Mouse (Mus musculus) limb, embryonic 13.5 days (tissue): ENCODE measurements at regions not wholly inside any gene's neighbourhood (a gene's known extent, or its start where the extent isn't known, plus 50 kb on each side); places are given as distances from the start of the nearest gene placed in this dataset.
A peak's percentile ranks its signal among the peaks of the same experiment; 100 is the strongest.

ENCODE experiments used
- ATAC-seq: fragments of 200-750 bp; cut with Nextera tagmentation; 2 replicates; pipeline ENCODE4 v1.8.0; 2017; ENCODE audit warnings: low read depth, moderate number of reproducible peaks, moderate TSS enrichment; ENCODE audit not compliant: low FRiP score
- H3K27ac ChIP-seq: fragments of 300-500 bp; sonication (generic); 2 replicates; pipeline ENCODE4 v1.5.1; 2015; ENCODE audit warnings: inconsistent platforms, mild to moderate bottlenecking, moderate library complexity
- H3K27me3 ChIP-seq: fragments of 300-500 bp; sonication (generic); 2 replicates; pipeline ENCODE4 v1.6.1; 2015; ENCODE audit warnings: mild to moderate bottlenecking, inconsistent platforms
- H3K36me3 ChIP-seq: fragments of 300-500 bp; sonication (generic); 2 replicates; pipeline ENCODE4 v1.6.1; 2015; ENCODE audit warnings: inconsistent platforms, mild to moderate bottlenecking, moderate library complexity
- H3K4me1 ChIP-seq: fragments of 300-500 bp; sonication (generic); 2 replicates; pipeline ENCODE4 v1.6.1; 2015; ENCODE audit warnings: inconsistent platforms
- H3K4me2 ChIP-seq: fragments of 300-500 bp; sonication (generic); replicated peaks from 2 replicates; pipeline ENCODE4 v1.6.1; 2015; ENCODE audit warnings: inconsistent platforms, mild to moderate bottlenecking, moderate library complexity
- H3K4me3 ChIP-seq: fragments of 300-500 bp; sonication (generic); 2 replicates; pipeline ENCODE4 v1.5.1; 2015; ENCODE audit warnings: moderate library complexity, mild to moderate bottlenecking, inconsistent platforms
- H3K9ac ChIP-seq: fragments of 300-500 bp; sonication (generic); 2 replicates; pipeline ENCODE4 v1.6.1; 2015; ENCODE audit warnings: mild to moderate bottlenecking, inconsistent platforms
- H3K9me3 ChIP-seq: fragments of 300-500 bp; sonication (generic); 2 replicates; pipeline ENCODE4 v1.6.1; 2016; ENCODE audit warnings: inconsistent platforms
- WGBS: fragments of 180-500 bp; shearing (Covaris S2); methylation state at CpG from one replicate; pipeline ENCODE4 v1.1.7; 2015; 5-methylcytosine and 5-hydroxymethylcytosine counted together

DNA sequence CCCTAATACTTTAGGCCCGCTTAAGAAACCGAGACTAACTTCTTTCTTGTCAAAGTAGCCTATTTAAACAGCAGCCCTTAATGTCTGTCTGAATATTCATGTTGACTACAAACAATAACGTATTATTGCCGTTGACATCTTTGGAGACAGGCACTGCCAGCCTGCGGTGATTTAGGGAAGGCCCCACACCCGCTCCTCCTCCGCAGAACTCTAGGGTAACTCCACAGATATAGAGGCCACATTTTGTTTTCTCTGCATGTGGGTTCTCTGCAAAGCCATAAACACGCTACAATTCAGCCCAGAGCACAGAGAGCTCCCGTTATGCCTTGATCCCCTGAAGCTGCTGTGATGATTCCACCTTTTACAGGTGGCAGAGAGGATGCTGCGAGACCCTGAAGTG lies 366.8 kb upstream of the Mki67 start:
- Histone ChIP-seq H3K9ac (no peak overlapping the region), H3K36me3 (no peaks in the 10 kb centered on the region), H3K27ac (0 out of 2 replicates have a peak overlapping the region, but pooled peaks have one; percentile 0)

DNA sequence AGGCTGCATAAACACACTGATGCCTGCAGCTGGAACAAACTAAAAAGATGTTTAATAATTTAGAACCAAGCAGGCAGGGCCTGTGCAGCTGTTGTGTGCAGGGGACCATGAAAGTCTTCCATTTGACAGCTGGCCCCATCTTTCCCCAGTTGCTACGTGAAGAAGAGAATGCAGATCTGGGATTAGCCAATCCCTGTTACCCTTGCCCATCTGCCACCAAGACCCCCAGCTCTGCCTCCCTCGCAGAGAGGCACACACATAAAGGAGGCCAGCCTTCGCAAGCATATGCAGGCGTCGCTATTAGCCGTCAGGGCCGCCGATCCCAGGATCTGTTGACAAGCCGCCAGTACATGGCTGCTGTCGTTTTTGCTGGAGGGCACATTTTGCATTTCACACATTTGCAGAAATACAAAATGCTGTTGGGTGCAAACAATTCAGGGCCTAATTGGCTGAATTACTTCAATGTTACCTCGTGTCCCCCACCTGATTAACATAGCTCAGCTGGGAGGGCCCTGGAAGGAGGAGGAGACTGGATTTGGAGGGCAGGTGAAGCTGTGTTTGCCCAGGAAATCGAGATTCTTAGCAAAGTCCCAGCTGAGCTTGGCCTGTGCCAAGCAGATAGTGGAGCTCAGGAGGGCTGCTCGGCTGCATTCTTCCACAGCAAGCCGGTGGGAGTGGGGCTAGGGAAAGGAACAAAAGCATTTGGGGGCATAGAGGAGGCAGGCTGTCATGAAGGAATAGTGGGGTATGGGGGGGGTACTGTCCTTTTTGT lies 367.6 kb upstream of the Mki67 start:
- Histone ChIP-seq H3K9me3 (no peaks in the 10 kb centered on the region), H3K27ac (0 out of 2 replicates have a peak overlapping the region, but pooled peaks have one; percentile 0), H3K9ac (no peak overlapping the region), H3K4me3 (no peak overlapping the region), H3K4me1 (peaks cover 59% of the 10 kb centered on the region), H3K36me3 (no peaks in the 10 kb centered on the region), H3K27me3 (peaks cover 56% of the 10 kb centered on the region), H3K4me2 (no peak overlapping the region)
- 0 out of 2 replicates have a peak, but pooled peaks have one; percentile 33 for ATAC-seq
- WGBS: 32% methylated on average over 14 of the region's 14 CpGs

More for the DNA sequence above, 366.8 kb upstream of the Mki67 start:
- 71% methylated on average over 10 of the region's 10 CpGs for WGBS
- Histone ChIP-seq H3K9me3 (no peaks in the 10 kb centered on the region), H3K4me3 (no peak overlapping the region), H3K4me1 (peaks cover 51% of the 10 kb centered on the region), H3K27me3 (peaks cover 56% of the 10 kb centered on the region), H3K4me2 (no peak overlapping the region)
- no peak for ATAC-seq

DNA sequence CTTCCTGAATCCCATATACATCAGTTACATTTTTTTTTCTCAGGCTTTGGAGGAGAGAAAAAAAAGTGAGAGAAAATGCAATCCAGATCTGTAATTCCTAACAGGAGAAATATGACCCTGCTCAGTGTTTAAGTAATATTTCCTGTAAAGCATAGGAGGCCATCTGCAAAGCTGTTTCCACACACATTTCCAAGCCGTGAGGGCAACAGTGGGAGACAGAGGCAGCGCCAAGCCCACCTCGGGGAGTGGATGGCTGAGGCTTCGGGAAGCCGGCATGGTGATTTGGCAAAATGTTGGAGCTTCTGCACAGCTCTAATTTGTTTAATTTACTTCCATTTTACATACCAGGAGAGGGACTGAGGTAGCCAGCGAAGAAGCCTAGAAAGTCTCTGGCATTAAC lies 372.6 kb upstream of the Mki67 start:
- H3K4me3 ChIP-seq: no peak overlapping the region
- 0 out of 2 replicates have a peak overlapping the region, but pooled peaks have one; percentile 9 for H3K9ac ChIP-seq
- peaks cover 50% of the 10 kb centered on the region for H3K4me1 ChIP-seq
- H3K27ac ChIP-seq: peak overlapping the region; percentile 69; the same call in 1 of the 2 replicates
- WGBS: 35% methylated on average over 6 of the region's 6 CpGs
- peak overlapping the region; percentile 27 for H3K4me2 ChIP-seq
- peaks cover 33% of the 10 kb centered on the region for H3K27me3 ChIP-seq
- H3K9me3 ChIP-seq: no peaks in the 10 kb centered on the region
- peak; percentile 44; the same call in 1 of the 2 replicates for ATAC-seq
- H3K36me3 ChIP-seq: no peaks in the 10 kb centered on the region

DNA sequence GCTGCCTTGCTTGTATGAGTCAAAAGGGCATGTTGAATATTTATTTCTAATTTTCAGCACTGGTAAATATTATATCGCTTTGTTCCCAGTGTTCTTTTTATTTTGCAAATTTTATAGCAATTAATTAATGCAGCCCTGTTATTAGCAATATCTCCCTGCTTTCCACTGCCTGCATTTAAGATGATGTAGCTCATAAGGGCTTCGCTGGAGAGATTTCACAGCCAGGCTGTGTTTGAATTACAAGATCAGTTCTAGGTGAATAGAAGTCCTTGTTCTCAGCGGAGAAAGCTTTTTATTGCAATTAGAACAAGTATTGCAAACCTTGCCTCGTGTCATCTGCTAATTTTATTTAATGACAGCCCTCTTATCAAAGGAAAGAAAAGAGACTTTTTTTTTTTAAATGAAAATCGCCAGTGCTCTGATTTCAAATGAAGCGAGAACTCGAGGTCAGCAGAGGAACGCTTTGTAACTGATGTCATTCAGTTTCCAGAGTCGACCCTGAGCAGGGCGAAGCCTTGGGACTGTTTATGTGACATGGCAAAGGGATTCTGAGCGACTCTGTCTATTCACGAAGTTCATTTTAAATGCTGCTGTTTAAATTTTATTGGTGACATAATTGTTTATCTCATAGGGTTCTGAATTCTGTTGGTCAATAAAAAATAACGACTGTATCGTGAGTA lies 378.7 kb upstream of the Mki67 start:
- no peaks in the 10 kb centered on the region for H3K36me3 ChIP-seq
- no peak overlapping the region for H3K27ac ChIP-seq
- H3K4me3 ChIP-seq: no peak overlapping the region
- 45% methylated on average over 14 of the region's 14 CpGs for WGBS
- H3K9ac ChIP-seq: no peak overlapping the region
- H3K4me1 ChIP-seq: peaks cover 35% of the 10 kb centered on the region
- no peak for ATAC-seq
- peaks cover 17% of the 10 kb centered on the region for H3K27me3 ChIP-seq
- H3K9me3 ChIP-seq: no peaks in the 10 kb centered on the region
- H3K4me2 ChIP-seq: 0 out of 2 replicates have a peak overlapping the region, but pooled peaks have one; percentile 7

DNA sequence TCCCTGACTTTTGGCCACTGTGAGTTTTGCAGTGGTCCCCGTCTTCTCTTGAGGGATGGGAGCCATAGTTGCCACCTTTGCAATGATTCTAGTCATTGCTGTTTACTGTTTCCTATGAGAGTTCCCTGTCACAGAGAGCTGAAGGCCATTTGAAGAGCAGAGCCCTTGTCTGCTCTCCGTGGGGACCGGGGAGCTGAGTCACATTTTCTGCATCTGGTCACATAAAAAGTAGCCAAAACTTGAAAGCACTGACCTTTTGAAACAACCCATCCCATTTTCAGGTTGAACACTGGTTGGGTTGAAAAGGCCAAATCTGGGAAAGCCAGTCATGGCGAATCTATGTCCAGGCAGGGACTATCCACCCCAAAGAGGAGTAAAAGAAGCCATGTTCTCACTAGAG lies 387.9 kb upstream of the Mki67 start:
- Histone ChIP-seq H3K4me1 (no peaks in the 10 kb centered on the region), H3K4me2 (no peak overlapping the region), H3K27ac (no peak overlapping the region), H3K4me3 (no peak overlapping the region), H3K27me3 (no peaks in the 10 kb centered on the region), H3K36me3 (no peaks in the 10 kb centered on the region), H3K9me3 (no peaks in the 10 kb centered on the region), H3K9ac (no peak overlapping the region)
- 87% methylated on average over 4 of the region's 4 CpGs for WGBS
- no peak for ATAC-seq

DNA sequence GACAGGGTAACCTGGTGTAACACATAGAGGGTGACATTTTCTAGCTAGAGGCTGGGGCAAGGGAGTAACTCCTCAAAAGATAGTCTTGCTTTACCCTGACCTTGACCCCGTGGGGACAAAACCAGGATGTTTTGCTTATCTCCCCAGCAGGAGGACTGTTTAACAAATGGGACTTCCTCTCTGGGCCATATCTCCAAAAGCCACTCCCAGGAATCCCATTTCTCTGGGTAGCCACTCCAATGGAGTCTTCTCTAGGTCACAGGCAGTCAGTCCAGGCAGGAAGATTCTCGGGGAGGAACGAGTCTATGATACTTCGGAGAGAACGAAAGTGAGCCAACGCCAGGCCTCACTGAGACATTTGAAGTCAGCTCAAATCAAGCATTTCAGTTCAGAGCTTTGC lies 396.0 kb upstream of the Mki67 start:
- H3K27me3 ChIP-seq: no peaks in the 10 kb centered on the region
- WGBS: 57% methylated on average over 6 of the region's 6 CpGs
- H3K9ac ChIP-seq: no peak overlapping the region
- no peak overlapping the region for H3K4me2 ChIP-seq
- no peak overlapping the region for H3K27ac ChIP-seq
- H3K9me3 ChIP-seq: no peaks in the 10 kb centered on the region
- no peaks in the 10 kb centered on the region for H3K4me1 ChIP-seq
- H3K36me3 ChIP-seq: no peaks in the 10 kb centered on the region
- H3K4me3 ChIP-seq: no peak overlapping the region
- ATAC-seq: no peak

DNA sequence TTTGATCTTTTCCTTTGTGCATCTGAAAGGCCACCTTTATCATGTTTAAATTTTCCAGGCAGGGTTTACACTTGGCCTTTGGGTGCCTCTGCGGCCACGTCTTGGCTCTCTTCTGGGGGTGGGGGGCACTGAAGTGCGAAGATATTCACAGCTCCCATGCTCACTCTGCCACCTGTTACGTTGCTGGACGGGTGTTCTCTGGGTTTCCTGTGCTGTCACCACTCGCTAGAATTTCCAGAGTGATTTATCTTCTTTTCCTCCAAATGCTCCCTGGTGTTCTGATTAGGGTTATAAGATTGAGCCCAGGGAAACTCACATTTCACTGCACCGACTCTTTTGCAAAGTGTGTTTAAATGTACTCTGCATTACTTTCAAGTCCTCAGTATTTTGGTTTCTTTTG lies 404.8 kb upstream of the Mki67 start:
- no peak overlapping the region for H3K9ac ChIP-seq
- ATAC-seq: no peak
- no peaks in the 10 kb centered on the region for H3K36me3 ChIP-seq
- no peak overlapping the region for H3K27ac ChIP-seq
- peaks cover 14% of the 10 kb centered on the region for H3K4me1 ChIP-seq
- H3K27me3 ChIP-seq: peaks cover 12% of the 10 kb centered on the region; the same call in 1 of the 2 replicates
- H3K9me3 ChIP-seq: no peaks in the 10 kb centered on the region
- 10% methylated on average over 7 of the region's 7 CpGs for WGBS
- H3K4me3 ChIP-seq: no peak overlapping the region
- no peak overlapping the region for H3K4me2 ChIP-seq

DNA sequence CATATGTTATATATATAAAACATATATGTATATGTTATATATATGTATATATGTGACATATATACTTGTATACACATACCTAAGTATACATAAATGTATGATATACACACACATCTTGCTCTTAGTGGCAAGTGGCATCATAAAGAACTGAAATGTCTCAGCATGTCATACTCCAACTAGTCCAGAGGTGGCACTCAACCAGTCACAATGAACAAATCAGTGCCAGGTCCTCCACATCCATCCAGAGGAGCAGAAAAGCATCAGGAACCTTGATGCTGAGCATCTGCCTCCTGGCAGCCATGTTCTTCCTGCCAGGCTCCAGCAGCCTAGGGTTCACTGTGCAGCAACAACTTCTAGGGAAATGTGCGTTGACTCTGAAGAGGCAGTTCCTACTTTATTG lies 405.2 kb upstream of the Mki67 start:
- no peak overlapping the region for H3K4me2 ChIP-seq
- peaks cover 14% of the 10 kb centered on the region for H3K4me1 ChIP-seq
- H3K9me3 ChIP-seq: no peaks in the 10 kb centered on the region
- no peak overlapping the region for H3K4me3 ChIP-seq
- H3K36me3 ChIP-seq: no peaks in the 10 kb centered on the region
- no peak overlapping the region for H3K9ac ChIP-seq
- peaks cover 12% of the 10 kb centered on the region; the same call in 1 of the 2 replicates for H3K27me3 ChIP-seq
- ATAC-seq: no peak
- 79% methylated on average over 1 of the region's 1 CpGs for WGBS
- H3K27ac ChIP-seq: no peak overlapping the region

DNA sequence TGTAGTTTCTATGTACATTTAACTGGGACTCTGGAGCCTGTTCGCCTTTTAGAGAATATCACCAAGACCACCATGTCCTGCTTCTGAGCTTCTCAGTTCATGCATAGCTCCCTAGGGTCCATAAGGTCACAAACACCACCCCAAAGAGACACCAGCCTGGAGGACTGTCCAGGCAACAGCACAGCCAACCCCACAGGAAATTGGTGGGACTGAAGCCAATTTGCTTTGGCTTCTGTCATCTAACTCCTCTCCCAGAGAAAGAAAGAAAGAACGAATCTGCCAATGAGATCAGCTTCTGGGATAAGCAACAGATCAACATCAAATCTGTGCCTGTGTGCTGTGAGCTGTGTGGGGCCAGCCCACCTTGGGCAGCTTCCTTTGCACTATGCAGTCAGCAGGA lies 408.6 kb upstream of the Mki67 start:
- Histone ChIP-seq H3K4me2 (no peak overlapping the region), H3K27me3 (peaks cover 12% of the 10 kb centered on the region; the same call in 1 of the 2 replicates), H3K9me3 (no peaks in the 10 kb centered on the region), H3K36me3 (no peaks in the 10 kb centered on the region), H3K27ac (no peak overlapping the region), H3K9ac (no peak overlapping the region), H3K4me3 (no peak overlapping the region), H3K4me1 (peaks cover 23% of the 10 kb centered on the region)
- WGBS: 63% methylated on average over 2 of the region's 2 CpGs
- no peak for ATAC-seq

DNA sequence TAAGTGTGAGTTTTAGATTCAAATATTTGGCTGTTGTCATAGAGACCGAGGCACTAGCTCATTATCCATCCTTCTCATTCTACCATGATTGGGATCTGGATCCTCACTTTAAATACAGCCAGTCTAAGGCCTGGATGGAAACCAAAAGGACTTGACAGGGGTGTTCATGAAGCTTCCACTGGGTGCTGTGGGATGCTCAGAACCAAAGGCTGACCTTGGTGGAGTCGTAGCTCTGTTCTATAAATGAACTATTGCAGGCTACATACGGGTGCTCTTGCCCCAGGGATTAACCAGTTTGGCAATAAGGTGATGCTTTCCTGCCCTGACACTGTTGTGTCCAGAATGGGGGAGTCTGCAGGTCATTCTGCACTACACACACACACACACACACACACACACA lies 410.2 kb upstream of the Mki67 start:
- no peak for ATAC-seq
- Histone ChIP-seq H3K4me2 (no peak overlapping the region), H3K9me3 (no peaks in the 10 kb centered on the region), H3K27me3 (peaks cover 12% of the 10 kb centered on the region; the same call in 1 of the 2 replicates), H3K4me3 (no peak overlapping the region), H3K36me3 (no peaks in the 10 kb centered on the region), H3K4me1 (peaks cover 33% of the 10 kb centered on the region), H3K9ac (no peak overlapping the region), H3K27ac (no peak overlapping the region)
- 91% methylated on average over 3 of the region's 3 CpGs for WGBS

DNA sequence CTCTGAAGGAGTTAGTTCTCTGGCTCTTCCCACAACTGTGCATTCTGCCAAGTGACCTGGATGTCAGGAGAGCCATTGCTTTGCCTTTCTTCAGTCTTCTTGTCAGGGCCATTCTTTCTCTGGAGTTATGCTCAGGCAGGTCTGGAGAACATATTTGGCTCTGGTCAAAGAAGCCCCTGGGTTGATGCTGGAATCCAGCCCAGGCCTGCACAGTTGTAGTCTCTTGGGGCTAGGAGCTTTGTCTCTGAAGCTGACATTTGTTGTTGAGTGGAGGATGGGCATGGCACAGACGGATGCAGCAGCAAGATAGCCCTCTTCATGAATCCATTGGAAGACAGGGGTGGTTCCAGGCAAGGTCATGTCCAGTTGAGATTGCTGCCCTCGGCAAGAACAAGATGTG lies 411.4 kb upstream of the Mki67 start:
- Histone ChIP-seq H3K9me3 (0 out of 2 replicates have a peak, but pooled peaks cover 2% of the 10 kb centered on the region), H3K4me3 (no peak overlapping the region), H3K4me1 (peaks cover 33% of the 10 kb centered on the region), H3K4me2 (no peak overlapping the region), H3K27me3 (peaks cover 12% of the 10 kb centered on the region; the same call in 1 of the 2 replicates), H3K27ac (no peak overlapping the region), H3K36me3 (no peaks in the 10 kb centered on the region), H3K9ac (no peak overlapping the region)
- WGBS: 65% methylated on average over 2 of the region's 2 CpGs
- ATAC-seq: no peak

DNA sequence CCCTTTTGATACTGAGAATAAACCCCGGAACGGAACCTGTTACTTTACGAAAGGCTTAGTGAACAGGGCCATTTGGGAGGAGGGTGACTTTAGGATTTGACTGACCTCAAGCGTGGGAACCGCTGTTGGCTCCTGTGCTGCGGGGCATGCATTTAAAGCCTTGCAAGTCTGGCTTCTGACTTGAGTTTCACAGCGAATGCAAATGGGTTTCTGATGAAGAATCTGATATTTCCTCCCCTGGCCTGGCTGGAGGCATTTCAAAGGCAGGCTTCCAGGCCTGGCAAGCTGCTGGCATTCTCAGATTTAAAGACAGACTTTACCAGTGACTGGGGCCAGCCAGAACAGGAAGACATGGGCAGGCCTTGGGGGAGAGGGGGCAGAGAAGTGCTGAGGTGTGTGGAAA lies 413.6 kb upstream of the Mki67 start:
- Histone ChIP-seq H3K27me3 (peaks cover 7% of the 10 kb centered on the region; the same call in 1 of the 2 replicates), H3K9me3 (0 out of 2 replicates have a peak, but pooled peaks cover 2% of the 10 kb centered on the region), H3K9ac (no peak overlapping the region), H3K4me1 (peaks cover 36% of the 10 kb centered on the region), H3K4me2 (no peak overlapping the region), H3K4me3 (no peak overlapping the region), H3K27ac (peak overlapping the region; percentile 28; the same call in 1 of the 2 replicates), H3K36me3 (no peaks in the 10 kb centered on the region)
- peak; percentile 57; the same call in 1 of the 2 replicates for ATAC-seq
- WGBS: 38% methylated on average over 7 of the region's 7 CpGs
